Mouse (Mus musculus) ovary, postnatal 36 days (tissue): ENCODE results near the gene Gm13306.
"Not testable (repeated sequence)": the region's sequence is repeated elsewhere in the genome, so short reads cannot be mapped to it uniquely, and the experiment has no call there.

Source experiments
- DNase-seq: peaks from one replicate; pipeline ENCODE4 v3.0.0; 2022; ENCODE audit warnings: low spot score, mixed read lengths

Gene Gm13306

DNA sequence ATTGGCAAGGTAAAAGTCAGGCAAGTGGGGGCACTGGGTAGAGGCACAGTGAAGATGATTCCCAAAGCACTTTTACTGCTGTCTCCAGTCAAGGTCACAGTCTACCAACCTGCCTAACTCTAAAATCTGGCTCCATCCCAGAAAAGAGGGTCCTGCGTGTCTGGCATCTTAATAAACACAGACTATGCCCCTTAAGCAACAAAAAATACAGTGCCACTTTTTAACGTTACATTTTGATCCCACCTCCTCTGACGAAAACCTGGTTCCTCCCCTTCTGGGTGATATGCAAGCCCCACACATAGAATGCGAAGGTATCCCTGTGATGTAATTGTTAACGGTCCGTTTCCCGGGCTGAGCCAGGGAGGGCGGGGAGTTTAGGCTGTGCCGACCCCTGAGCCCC lies at the start of gene Gm13306:
Gene Gm13306 (plus strand): TSS at position 301 of the 400 bp plus-strand sequence.
- not testable (repeated sequence) for DNase-seq

GRCm38 (mm10) chr4:42114517-42114916 lies 38.7 kb upstream of the Gm13306 start, which contains the start of gene Gm13304:
Gene Gm13304, plus strand, starts transcription at chr4:42114817.
- not testable (repeated sequence) for DNase-seq

- DNase-seq = not testable (repeated sequence)
Observed at GRCm38 (mm10) chr4:42168503-42168902, 15.3 kb downstream of the Gm13306 start, which contains the start of gene Gm13305. Gene Gm13305, minus strand, starts transcription at chr4:42168603.

DNA sequence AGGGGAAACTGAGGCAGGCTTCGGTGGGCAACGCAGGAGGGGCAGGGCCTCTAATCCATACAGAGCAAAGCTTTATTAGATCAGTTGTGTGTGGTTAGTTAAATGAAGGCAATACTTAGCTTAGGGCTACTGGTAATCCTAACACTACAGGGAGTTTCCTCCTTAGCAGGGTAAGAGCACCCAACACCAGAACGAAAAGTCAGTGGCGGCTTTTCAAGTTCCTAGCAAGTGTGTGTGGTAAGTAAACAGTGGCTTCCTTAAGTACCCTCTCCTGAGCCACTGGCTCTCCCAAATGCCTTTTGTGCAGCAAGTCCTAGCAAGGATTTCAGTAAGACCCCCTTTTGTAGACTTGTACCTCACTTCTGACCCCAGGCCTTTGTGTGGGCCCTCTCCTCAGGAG lies 25.0 kb downstream of the Gm13306 start:
- not testable (repeated sequence) for DNase-seq

GRCm38 (mm10) chr4:42183234-42184197 lies 30.3 kb downstream of the Gm13306 start:
- DNase-seq = not testable (repeated sequence)

GRCm38 (mm10) chr4:42184324-42184979 lies 31.2 kb downstream of the Gm13306 start:
- DNase-seq = not testable (repeated sequence)

DNA sequence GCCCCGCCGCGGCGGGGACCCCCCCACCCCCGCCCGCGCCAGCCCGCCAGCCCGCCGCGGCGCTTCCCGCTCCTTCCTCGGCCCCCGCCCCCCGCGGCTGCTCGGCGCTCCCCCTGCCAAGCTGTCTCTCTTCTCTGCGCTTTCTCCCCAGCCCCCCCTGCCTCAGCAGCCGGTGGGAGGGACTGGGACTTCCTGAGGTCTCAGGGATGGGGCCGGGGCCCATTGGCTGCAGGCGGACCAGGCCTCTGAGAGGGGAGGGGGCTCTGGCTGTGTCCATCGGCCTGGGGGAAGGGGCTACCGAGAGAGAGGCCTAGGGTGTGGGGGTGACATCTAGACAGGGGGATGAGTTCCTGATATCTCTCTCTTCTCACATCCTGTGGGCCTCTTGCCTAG lies 31.7 kb downstream of the Gm13306 start:
- DNase-seq = not testable (repeated sequence)
